Mouse (Mus musculus) liver, postnatal 0 days (tissue): Measurements from ENCODE around the gene Olfr1512. TPM values are rescaled to one million over a fixed set of nuclear protein-coding genes. Genes with fewer than 3 reads are reported as not detected.
"Not testable (repeated sequence)": the region's sequence is repeated elsewhere in the genome, so short reads cannot be mapped to it uniquely, and the experiment has no call there.

ENCODE experiments used
- ATAC-seq: fragments of 200-750 bp; cut with Nextera tagmentation; 2 replicates; pipeline ENCODE4 v1.8.0; 2017; ENCODE audit warnings: mild to moderate bottlenecking, moderate library complexity
- DNase-seq: peaks from one replicate; pipeline ENCODE4 v3.0.0-alpha.2; 2016
- H3K27ac ChIP-seq: fragments of 300-500 bp; sonication (generic); 2 replicates; pipeline ENCODE4 v1.5.1; 2014; ENCODE audit warnings: antibody characterized with exemption, moderate library complexity, mild to moderate bottlenecking, low read depth
- H3K27me3 ChIP-seq: fragments of 300-500 bp; sonication (generic); 2 replicates; pipeline ENCODE4 v1.6.1; 2014; ENCODE audit warnings: low read length, control low read depth, mixed read lengths; ENCODE audit not compliant: insufficient read depth
- H3K36me3 ChIP-seq: fragments of 300-500 bp; sonication (generic); replicated peaks from 2 replicates; pipeline ENCODE4 v1.6.1; 2014; ENCODE audit warnings: mild to moderate bottlenecking, control low read depth, low read length, moderate library complexity, mixed read lengths; ENCODE audit not compliant: insufficient read depth
- H3K4me1 ChIP-seq: fragments of 300-500 bp; sonication (generic); 2 replicates; pipeline ENCODE4 v1.6.1; 2014; ENCODE audit warnings: antibody characterized with exemption, mild to moderate bottlenecking, control low read depth; ENCODE audit not compliant: insufficient read depth
- H3K4me2 ChIP-seq: fragments of 300-500 bp; sonication (generic); 2 replicates; pipeline ENCODE4 v1.6.1; 2014; ENCODE audit warnings: low read depth, mild to moderate bottlenecking, low read length, moderate library complexity, mixed read lengths
- H3K4me3 ChIP-seq: fragments of 300-500 bp; sonication (generic); 2 replicates; pipeline ENCODE4 v1.5.1; 2014; ENCODE audit warnings: low read depth, low read length
- H3K9ac ChIP-seq: fragments of 300-500 bp; sonication (generic); replicated peaks from 2 replicates; pipeline ENCODE4 v1.6.1; 2014; ENCODE audit warnings: mild to moderate bottlenecking, moderate library complexity
- H3K9me3 ChIP-seq: fragments of 300-500 bp; sonication (generic); 2 replicates; pipeline ENCODE4 v1.6.1; 2016; ENCODE audit warnings: mild to moderate bottlenecking, control low read depth, low read length, mixed read lengths
- CTCF ChIP-seq: sonication (generic); IDR thresholded peaks from 2 replicates; pipeline ENCODE4 v1.5.1; 2016; ENCODE audit warnings: antibody characterized with exemption, low read depth
- EP300 ChIP-seq: IDR thresholded peaks from 2 replicates; pipeline ENCODE4 v1.6.1; 2016; ENCODE audit warnings: antibody characterized with exemption, low read depth, mild to moderate bottlenecking
- WGBS: fragments of 180-500 bp; shearing (Covaris S2); extraction: QIAGEN DNeasy Blood & Tissue Kit; methylation state at CpG from one replicate; pipeline ENCODE4 v1.1.7; 2014; ENCODE audit not compliant: insufficient replicate concordance; 5-methylcytosine and 5-hydroxymethylcytosine counted together
- polyA plus RNA-seq: library from polyadenylated mRNA; unstranded; fragments of >200 nt; fragmentation: Nextera tagmentation; extraction: Ambion mirVana; gene quantifications from 2 replicates; pipeline ENCODE4 v1.2.1, GENCODE M21; 2015

Olfr1512 gene
- polyA plus RNA-seq, result not detected in 2 replicates

DNA sequence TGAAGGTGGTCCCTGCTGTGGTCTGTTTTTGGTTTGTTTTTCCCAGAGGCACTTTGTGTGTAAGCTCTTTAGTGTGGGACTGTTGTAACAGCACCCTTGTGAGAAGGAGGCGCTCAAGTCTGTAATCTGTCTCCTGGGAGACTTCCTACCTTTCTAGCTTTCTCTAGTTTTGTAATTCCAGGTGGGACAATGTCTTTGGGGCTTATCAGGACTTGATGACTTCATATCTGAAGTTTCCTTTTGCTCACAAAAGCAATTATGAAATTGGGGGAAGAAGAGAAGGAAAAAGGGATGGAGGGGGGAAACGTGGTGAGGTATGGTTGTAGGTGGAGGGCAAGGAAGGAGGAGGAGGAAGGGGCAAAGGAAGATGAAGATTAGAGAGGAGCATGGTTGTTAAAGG lies at the start of gene Olfr1512:
Gene Olfr1512 (minus strand): TSS at position 101 of the 400 bp plus-strand sequence.
- H3K9me3 ChIP-seq, result no peaks in the 10 kb centered on the region
- H3K9ac ChIP-seq, result no peak within 1 kb of the TSS
- no peak for TF ChIP-seq CTCF
- no peak for TF ChIP-seq EP300
- no peak within 1 kb of the TSS for H3K4me2 ChIP-seq
- no peak for ATAC-seq
- H3K4me1 ChIP-seq, result no peaks in the 10 kb centered on the region
- no peaks in the 10 kb centered on the region for H3K27me3 ChIP-seq
- no peak within 1 kb of the TSS for H3K27ac ChIP-seq
- no peak within 1 kb of the TSS for H3K4me3 ChIP-seq
- H3K36me3 ChIP-seq, result no peaks in the 10 kb centered on the region
- WGBS, result 56% methylated on average over 2 of the region's 2 CpGs
- no peak for DNase-seq

DNA sequence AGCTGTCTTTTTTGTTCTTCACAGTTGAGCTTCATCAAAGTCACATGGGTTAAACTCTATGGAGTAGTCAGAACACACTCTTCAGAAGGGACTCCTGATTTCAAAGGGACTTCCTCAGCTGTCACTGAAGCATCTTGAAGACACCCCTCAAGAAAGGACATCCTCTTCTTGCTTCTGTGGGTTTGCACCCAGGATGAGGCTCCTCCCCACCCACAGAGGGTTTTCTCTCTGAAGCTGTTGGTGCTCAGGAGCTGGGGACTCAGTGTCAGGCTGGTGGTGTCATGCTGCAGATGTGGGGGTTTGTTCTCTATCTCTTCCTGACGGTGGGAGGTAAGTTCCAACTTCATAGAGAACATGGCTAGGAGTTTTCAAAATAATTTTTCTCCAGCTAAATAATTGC lies 48.7 kb upstream of the Olfr1512 start:
- no peak overlapping the region for H3K4me3 ChIP-seq
- no peaks in the 10 kb centered on the region for H3K36me3 ChIP-seq
- no peak overlapping the region for H3K9ac ChIP-seq
- no peaks in the 10 kb centered on the region for H3K4me1 ChIP-seq
- DNase-seq (no peak), ATAC-seq (no peak)
- no peaks in the 10 kb centered on the region for H3K9me3 ChIP-seq
- H3K27me3 ChIP-seq, result no peaks in the 10 kb centered on the region
- no peak overlapping the region for H3K4me2 ChIP-seq
- no peak overlapping the region for H3K27ac ChIP-seq
- TF ChIP-seq EP300, result no peak
- no peak for TF ChIP-seq CTCF
- WGBS, result 86% methylated on average over 1 of the region's 1 CpGs

DNA sequence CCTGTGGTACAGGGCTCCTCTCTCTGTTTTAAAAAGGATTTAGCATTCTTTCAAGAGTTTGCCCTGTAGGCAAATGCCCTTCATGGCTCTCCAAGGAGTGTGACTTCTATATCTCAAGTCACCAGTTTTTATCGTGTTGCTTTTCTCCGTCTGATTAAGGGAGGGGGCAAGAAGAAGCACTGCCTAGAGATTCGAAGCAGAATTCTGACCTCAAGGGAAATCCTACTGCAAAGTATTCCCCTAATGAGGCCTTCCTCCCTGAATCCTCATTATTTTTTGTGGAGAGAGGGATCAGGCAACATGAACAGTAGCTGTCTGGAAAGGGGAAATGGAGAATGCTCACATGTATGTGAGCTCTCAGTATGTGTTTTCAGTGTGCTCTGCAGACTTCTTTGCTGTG lies 35.3 kb upstream of the Olfr1512 start, which contains the start of gene Olfr1510:
Gene Olfr1510 (minus strand): TSS at position 101 of the 400 bp plus-strand sequence.
- H3K36me3 ChIP-seq, result no peaks in the 10 kb centered on the region
- DNase-seq, result no peak
- 84% methylated on average over 3 of the region's 3 CpGs for WGBS
- no peak within 1 kb of the TSS for H3K4me3 ChIP-seq
- no peaks in the 10 kb centered on the region for H3K9me3 ChIP-seq
- ATAC-seq, result no peak
- H3K4me1 ChIP-seq, result no peaks in the 10 kb centered on the region
- H3K27me3 ChIP-seq, result no peaks in the 10 kb centered on the region
- no peak within 1 kb of the TSS for H3K9ac ChIP-seq
- no peak within 1 kb of the TSS for H3K27ac ChIP-seq
- TF ChIP-seq EP300, result no peak
- TF ChIP-seq CTCF, result no peak
- no peak within 1 kb of the TSS for H3K4me2 ChIP-seq

DNA sequence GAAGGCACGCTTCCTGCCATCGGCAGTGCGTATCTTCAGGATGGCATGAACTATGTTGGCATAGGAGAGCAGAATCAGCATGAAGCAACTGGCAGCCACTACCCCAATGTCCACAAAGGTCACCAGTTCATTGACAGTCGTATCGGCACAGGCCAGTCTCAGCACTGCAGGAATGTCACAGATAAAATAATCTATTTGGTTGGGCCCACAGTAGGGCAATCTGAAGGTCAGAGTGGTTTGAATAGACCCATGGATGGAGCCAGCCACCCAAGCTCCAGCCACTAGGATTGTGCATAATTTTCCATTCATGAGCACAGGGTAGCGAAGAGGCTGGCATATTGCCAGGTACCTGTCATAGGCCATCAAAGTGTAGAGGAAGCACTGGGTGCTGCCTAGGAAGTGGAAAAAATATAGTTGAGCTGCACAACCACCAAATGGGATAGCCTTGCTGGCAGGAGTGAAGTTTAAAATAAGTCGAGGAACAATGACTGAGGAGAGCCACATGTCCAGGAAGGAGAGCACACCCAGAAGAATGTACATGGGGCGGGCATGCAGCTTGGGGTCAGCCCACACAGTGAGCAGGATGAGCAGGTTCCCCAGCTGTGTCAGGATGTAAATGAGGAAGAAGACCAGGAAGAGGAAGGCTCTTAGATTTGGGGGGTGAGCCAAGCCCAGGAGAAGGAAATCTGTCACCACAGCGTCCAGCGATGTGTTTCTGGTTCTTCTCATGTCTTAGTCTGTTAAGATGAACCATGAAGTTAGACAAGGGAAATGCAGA lies 31.4 kb upstream of the Olfr1512 start:
- H3K27me3 ChIP-seq, H3K9me3 ChIP-seq, H3K4me2 ChIP-seq, ATAC-seq, H3K9ac ChIP-seq, H3K36me3 ChIP-seq, H3K4me3 ChIP-seq, DNase-seq, H3K4me1 ChIP-seq, H3K27ac ChIP-seq: not testable (repeated sequence)
- WGBS, result 54% methylated on average over 6 of the region's 10 CpGs

DNA sequence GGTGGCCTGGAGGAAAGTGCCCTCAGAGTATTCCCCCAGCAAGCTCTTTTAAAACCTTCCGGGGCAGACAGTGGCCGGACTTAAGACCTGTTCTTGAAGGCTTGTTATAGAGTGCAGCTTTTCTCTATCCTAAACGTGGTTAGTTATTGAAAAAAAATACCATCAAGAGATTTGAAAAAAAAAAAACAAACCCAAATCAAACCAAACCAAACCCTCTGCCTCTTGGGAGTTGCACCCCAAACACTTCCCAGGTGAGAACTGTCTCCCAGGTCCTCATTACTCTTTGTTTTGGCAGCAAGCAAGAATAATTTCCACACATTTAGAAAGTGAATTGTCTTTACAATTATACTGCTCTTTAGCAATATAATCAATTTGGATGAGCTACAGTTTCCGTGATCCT lies 18.3 kb upstream of the Olfr1512 start, which contains the start of gene Olfr1511:
Gene Olfr1511 (minus strand): TSS at position 101 of the 400 bp plus-strand sequence.
- DNase-seq, result no peak
- no peak for ATAC-seq
- Histone ChIP-seq H3K36me3 (no peaks in the 10 kb centered on the region), H3K27ac (no peak within 1 kb of the TSS), H3K4me1 (no peaks in the 10 kb centered on the region), H3K9ac (no peak within 1 kb of the TSS), H3K27me3 (no peaks in the 10 kb centered on the region), H3K4me3 (no peak within 1 kb of the TSS), H3K4me2 (no peak within 1 kb of the TSS), H3K9me3 (no peaks in the 10 kb centered on the region)
- 68% methylated on average over 4 of the region's 4 CpGs for WGBS
- TF ChIP-seq CTCF, result no peak
- no peak for TF ChIP-seq EP300

DNA sequence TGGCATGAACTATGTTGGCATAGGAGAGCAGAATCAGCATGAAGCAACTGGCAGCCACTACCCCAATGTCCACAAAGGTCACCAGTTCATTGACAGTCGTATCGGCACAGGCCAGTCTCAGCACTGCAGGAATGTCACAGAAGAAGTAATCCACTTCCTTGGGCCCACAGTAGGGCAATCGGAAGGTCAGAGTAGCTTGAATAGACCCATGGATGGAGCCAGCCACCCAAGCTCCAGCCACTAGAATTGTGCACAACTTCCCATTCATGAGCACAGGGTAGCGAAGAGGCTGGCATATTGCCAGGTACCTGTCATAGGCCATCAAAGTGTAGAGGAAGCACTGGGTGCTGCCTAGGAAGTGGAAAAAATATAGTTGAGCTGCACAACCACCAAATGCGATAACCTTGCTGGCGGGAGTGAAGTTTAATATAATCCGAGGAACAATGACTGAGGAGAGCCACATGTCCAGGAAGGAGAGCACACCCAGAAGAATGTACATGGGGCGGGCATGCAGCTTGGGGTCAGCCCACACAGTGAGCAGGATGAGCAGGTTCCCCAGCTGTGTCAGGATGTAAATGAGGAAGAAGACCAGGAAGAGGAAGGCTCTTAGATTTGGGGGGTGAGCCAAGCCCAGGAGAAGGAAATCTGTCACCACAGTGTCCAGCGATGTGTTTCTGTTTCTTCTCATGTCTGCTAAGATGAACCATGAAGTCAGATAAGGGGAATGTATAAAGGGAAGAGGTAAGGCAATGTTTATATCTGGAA lies 11.3 kb upstream of the Olfr1512 start:
- ATAC-seq, result not testable (repeated sequence)

More for the DNA sequence above, 11.3 kb upstream of the Olfr1512 start:
- not testable (repeated sequence) for H3K4me2 ChIP-seq, H3K36me3 ChIP-seq, H3K9me3 ChIP-seq, H3K27me3 ChIP-seq, H3K9ac ChIP-seq, DNase-seq, H3K4me3 ChIP-seq, H3K4me1 ChIP-seq, H3K27ac ChIP-seq
- 51% methylated on average over 8 of the region's 9 CpGs for WGBS
